Mouse (Mus musculus) left cerebral cortex, adult 18-20 months (tissue): ENCODE measurements around the gene Hoxb7. TPM values are rescaled to one million over a fixed set of nuclear protein-coding genes. Genes with fewer than 3 reads are reported as not detected.

ENCODE experiments used
- DNase-seq, 2 experiments: peaks; one replicate each; pipeline ENCODE4 v3.0.0; 2021 to 2022; ENCODE audit warnings: low spot score in 2 of 2, mixed read lengths in 1 of 2
- total RNA-seq, 2 experiments: library from RNA; stranded (reverse); gene quantifications; 2 replicates each; pipeline ENCODE4 v1.2.3; 2021

Gene Hoxb7
- total RNA-seq, 2 experiments from 2014 or later, result not detected

- no peak for DNase-seq
These were observed 12.7 kb downstream of the Hoxb7 start for GRCm38 (mm10) chr11:96298895-96299667.

DNA sequence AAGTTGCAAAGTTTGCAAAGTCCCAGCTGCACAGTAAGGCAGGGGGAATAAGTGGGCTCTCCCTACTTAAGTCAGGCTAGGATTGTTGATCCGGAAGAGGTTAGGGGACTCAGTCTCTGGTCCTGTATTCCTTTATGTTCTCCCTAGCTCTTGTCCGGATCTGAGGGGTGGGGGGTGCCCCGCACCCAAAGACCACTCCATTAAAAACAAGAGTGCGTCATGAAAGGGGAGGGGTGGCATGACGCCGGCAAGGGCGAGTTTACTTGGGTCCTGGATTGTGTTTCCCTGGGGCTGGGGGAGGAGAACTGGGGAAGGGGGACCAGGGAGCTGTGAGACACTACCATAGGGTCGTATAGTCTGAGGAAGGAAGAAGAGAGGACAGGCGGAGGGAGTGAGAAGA lies 13.4 kb downstream of the Hoxb7 start:
- no peak for DNase-seq

- DNase-seq, result no peak
These were observed 14.1 kb downstream of the Hoxb7 start for GRCm38 (mm10) chr11:96300354-96301063.

- no peak for DNase-seq
These were observed 14.6 kb downstream of the Hoxb7 start for GRCm38 (mm10) chr11:96301064-96301431.

DNA sequence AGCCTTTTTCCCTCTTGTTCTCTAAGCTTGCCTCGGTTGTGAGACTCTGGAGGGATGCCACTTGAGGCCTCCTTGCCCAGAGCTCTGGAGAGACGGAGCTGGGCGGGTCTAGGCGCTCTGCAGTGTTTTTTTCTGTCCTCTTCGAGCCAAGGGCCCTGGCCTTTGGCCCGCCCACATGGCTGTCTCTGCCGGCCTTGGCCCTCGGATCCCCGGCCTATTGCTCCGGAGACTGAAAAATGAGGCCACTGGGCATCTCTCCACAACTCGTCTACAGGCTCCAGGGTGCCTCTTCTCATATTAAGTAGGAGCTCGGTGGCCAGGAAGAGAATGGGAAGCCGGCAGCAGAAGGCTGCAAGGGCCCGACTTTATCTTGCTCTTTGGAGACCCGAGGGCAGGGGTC lies 15.4 kb downstream of the Hoxb7 start:
- peak in 1 of 2 experiments; percentile 20 for DNase-seq

DNA sequence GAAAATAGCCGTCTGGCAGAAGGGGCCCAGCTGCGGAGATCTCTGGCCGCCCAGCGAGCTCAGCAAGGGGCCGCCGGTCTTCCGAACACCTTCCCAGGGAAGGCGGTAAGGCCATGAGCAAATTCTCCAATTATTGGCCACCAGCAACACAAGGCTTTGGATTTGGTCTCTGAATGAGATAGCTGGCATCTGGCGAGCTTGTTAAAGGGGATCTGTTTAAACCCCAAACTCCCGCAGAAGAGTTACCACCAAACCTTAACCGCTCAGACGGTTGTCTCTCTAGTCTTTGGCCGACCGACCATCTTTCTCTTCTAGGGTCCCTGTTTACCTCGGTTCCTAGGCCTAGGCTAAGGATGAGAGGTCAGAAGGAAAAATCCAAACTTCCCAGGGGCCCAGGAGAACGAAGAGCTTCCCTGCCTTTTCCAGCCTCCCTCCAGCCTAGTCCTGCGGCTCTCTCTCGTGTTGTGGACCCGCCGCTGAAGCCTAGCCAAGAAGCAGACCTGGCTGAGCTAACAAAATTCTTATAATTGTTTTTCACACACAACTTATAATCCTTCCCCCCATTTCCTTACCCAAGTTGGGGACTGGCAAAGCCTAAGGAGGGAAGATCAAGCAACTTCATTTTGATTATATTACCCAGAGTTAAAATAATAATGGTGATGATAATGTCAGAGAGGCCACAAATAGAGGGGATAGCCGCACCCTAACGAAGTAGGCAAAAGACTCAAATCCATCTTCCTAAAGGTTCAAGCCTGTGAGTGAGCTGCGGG lies 16.1 kb downstream of the Hoxb7 start:
- no peak for DNase-seq

- no peak for DNase-seq
These were observed 17.0 kb downstream of the Hoxb7 start, which contains the start of gene Hoxb5 for GRCm38 (mm10) chr11:96303151-96304099. Gene Hoxb5, plus strand, starts transcription at chr11:96303336.

GRCm38 (mm10) chr11:96304381-96305195 lies 18.2 kb downstream of the Hoxb7 start:
- DNase-seq, result no peak

GRCm38 (mm10) chr11:96305505-96306182 lies 19.2 kb downstream of the Hoxb7 start:
- DNase-seq, result no peak

DNA sequence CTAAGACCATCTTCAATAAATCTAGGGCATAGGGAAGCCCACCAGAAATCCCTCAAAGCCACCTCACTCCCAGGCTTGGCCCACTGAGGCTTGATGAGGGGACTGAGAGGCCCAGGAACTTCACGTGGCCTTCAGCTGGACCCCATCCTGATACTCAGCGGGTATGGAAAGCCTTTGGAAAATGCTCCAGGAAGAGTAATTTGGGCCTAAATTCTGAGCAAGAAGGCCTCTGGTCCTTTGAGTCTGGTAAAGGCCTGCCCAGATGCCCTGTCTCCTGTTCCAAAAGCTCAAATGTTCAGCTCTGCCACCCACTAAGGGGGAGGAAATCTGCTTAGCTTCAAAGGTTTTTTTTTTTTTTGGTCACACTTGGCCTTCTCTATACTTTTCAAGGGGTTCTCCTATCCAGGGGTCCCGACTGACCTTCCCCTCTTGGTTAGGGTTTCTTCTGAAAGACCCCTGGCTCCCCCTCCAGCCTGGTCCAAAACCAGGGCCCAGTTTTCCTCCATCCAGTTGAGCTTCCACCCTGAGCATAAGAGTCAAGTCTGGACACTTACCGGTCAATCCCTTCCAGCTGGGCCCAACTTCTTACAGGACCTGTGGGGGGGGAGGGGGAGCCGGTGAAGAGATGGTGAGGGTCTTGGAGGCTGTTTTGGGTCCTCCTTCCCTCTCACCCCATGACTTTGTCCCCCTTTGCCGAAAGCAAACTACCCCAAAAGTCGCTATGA lies 19.9 kb downstream of the Hoxb7 start:
- no peak for DNase-seq

DNA sequence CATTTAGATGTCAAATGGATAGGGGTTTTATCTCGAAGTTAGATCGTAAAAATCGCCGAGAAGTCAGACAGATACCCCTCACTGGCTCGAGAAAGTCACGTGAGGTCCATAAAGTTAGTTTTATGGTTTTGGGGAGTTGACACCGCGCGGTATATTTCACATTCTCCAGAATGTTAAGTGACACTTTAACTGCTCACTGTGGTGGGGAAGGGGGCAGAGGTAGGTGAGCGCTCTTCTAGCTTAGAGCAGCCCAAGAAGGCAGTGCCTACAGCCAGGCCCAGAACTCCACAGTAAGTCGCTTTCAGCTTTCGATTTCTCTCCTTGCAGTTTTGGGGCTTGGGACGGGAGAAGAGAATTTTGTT lies 20.5 kb downstream of the Hoxb7 start:
- DNase-seq, result no peak

DNA sequence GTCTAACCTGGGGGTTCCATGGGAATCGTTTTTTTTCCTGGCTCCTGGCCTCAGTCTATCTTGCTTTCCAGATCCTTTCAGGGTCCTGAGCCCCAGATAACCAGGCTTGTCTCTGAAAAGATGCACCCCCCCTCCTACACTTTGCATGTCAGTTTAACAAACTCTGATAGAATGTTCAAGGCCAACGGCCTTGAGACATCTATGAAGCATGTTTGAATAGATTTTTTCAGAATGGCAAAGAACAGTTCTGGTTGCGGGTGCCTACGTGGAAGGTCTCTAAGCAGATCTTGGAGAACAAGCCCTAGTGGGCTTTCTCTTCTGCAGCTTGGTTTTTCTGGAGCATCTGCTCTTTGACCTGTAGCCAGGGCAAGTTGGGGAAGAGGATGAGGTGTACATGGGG lies 22.3 kb downstream of the Hoxb7 start:
- no peak for DNase-seq

- no peak for DNase-seq
These were observed 22.9 kb downstream of the Hoxb7 start for GRCm38 (mm10) chr11:96309288-96309687.

DNA sequence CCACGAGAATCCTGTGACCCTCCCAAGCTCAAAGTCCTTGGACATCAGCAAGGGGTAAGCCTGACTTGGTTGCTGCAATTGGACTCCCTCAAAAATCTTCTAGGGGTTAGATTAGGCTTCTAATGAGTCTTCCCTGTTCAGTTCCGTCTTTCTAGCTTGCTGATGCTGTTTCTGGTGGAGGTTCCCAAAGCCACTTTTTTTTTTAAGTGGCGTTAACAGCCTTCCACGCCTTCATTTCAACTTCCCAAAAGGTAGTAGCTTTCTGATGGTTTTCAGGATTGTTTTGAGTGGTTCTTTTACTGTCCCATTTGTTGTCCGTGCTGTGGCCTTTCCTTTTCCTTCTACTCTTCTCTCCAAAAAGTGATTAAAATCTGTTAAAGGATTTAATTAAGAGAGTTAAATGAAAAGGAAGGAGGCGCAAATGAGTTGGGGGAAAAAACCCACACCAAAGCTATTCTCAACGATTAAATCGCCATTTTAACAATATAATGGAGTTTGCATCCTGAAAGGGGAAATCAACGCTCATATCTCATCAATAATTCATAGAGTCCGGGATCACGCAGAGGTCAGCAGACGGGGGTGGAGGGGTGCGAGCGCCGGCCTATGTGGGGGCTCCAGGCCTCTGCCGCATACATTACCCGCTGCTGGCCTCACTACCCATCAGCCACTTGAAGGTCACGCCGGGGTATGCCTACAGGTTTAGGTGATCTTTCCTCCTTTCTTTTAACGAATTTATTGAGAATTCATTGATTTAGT lies 23.9 kb downstream of the Hoxb7 start:
- DNase-seq, result no peak

DNA sequence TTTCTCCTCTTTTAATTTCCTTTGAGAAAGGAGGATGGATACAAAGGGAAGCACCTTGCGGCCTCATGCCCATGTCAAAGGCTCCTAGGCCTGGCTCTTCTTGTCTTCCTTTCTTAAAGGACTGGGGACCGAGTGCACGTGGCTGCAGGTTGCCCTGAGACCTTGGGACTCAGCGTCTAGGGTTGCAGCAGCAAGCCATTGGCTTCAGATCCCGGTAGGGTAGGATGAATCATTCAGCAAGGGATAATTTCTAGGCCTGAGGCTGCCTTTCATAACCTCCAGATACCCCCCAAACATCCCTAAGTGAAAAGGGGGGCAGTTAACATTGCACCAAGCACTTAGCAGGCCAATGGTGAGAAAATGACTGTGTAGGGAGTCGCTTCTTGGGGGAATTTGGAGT lies 24.7 kb downstream of the Hoxb7 start:
- no peak for DNase-seq

GRCm38 (mm10) chr11:96311520-96312417 lies 25.3 kb downstream of the Hoxb7 start:
- DNase-seq, result peak in 1 of 2 experiments; percentile 4

- no peak for DNase-seq
These were observed 26.7 kb downstream of the Hoxb7 start for GRCm38 (mm10) chr11:96313134-96313533.
